Mouse (Mus musculus) left cerebral cortex, postnatal 25 days (tissue): ENCODE measurements around the gene Foxm1. TPM values are rescaled to one million over a fixed set of nuclear protein-coding genes. Genes with fewer than 3 reads are reported as not detected.
A peak's percentile ranks its signal among the peaks of the same experiment; 100 is the strongest.

Experiments used
- DNase-seq, 2 experiments: peaks; one replicate each; pipeline ENCODE4 v3.0.0; 2022; ENCODE audit warnings: low spot score in 2 of 2, mixed read lengths in 1 of 2
- intact Hi-C: fragments of 180-260 bp; cut with DNase I; formaldehyde crosslinking; loops from one replicate; pipeline ENCODE4 v1.15.1; 2025
- total RNA-seq, 2 experiments: library from RNA; stranded (reverse); gene quantifications; 2 replicates each; pipeline ENCODE4 v1.2.3; 2021

Foxm1 gene
- total RNA-seq, 2 experiments from 2014 or later: 1.3 to 2.1 TPM

- intact Hi-C loops: no loop called here
- no peak for DNase-seq
Observed at GRCm38 (mm10) chr6:128418076-128418475, 55.3 kb downstream of the Foxm1 start.

GRCm38 (mm10) chr6:128421036-128421435 lies 58.3 kb downstream of the Foxm1 start:
- intact Hi-C loops: no loop called here
- peak; percentile 40 to 77 for DNase-seq

GRCm38 (mm10) chr6:128421480-128421879 lies 58.7 kb downstream of the Foxm1 start:
- no peak for DNase-seq
- intact Hi-C loops: no loop called here

DNA sequence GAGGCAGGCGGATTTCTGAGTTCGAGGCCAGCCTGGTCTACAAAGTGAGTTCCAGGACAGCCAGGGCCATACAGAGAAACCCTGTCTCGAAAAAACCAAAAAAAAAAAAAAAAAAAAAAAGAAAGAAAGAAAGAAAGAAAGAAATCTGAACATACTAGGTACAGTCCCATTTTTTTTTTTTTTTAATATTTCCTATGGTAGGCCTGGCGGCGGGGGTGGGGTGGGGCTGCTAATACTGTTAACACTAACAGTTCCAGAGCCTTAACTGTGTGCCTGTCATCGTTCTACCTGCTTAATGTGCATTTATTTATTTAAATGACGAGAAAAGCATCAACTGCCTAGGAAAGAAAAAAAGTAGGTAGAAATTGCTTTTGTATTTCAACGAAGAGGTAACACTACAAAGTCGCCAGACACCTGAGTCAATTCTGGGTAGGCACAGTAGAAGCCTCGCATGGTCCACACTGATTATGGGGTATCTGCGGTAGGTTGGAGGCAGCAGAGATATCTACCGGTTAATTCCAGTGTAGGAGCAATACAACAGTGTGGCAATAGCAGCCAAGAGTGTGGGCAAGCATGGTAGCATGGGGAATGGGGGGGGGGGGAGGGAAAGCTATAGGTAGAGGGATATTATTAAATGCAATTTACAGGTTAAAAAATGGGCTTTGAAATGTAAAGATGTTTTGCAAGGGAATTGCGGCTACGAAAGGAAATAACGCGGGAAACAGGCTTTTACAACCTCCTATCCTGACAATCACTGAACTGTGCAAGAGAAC lies 60.9 kb downstream of the Foxm1 start:
- intact Hi-C loops: no loop called here
- peak; percentile 26 to 31 for DNase-seq

DNA sequence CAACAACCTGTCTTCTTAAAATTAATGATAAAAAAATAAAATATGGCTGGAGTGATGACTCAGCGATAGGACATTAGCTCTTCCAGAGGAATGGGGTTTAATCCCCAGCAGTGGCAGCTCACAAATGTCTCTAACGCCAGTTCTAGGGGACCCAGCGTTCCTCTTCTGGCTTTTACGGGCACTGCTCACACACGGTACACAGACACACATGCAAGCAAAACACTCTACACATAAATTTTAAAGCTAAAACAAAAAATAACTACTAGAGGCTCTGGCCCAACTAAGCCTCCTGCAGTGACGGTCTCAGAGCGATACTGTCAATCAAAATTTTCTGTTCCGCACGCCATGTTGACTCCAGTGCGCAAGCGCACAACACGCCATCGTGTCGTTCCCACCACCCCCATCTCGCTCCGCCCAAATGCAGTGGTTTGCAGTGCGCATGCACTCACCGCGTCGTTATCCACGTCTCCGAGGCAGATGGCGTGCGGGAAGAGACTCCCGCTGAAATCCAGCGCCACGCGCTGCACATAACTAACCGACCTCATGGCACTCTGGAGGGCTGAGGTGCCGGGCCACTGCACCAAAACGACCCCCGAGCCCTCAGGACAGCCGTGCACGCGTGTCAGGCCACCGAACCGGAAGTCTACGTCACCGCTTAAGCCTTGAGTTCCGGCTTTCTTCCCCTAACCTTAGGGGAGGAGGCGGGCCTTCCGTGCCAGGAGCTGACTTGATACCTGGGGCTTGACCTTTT lies 61.7 kb downstream of the Foxm1 start, which contains the start of gene Itfg2:
Itfg2 (minus strand) TSS at position 663 of the 751 bp plus-strand sequence.
- intact Hi-C loops: no loop called here
- peak; percentile 98 for DNase-seq

DNA sequence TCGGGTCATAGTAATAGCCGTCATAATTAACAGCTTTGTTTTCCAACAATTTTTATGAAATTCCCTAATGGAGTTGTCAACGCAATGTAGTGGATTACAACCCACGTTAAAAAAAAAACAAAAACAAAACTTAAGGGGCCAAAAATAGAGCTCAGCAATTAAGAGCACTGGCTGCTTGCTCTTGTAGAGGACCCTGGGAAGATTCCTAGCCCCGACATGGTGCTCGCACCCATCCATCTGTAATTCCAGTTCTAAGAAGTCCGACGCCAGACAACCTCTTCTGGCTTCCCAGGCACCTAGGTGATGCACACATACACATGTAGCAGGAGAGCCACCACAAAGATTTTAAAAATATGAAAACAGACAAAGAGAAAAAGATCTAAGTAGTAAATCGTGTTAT lies 62.3 kb downstream of the Foxm1 start:
- intact Hi-C loops: no loop called here
- DNase-seq: no peak

Other genes starting within 250 kb of the Foxm1 start
- 10 to 100 TPM; 55.2 to 58.6 TPM for gene Tspan9, start 219.4 kb upstream of the Foxm1 start, total RNA-seq
- gene Tead4, start 62.1 kb upstream of the Foxm1 start, total RNA-seq: under 1 TPM; 0.30 to 0.62 TPM
- gene Tulp3, start 7.1 kb upstream of the Foxm1 start, total RNA-seq: 10 to 100 TPM; 16.2 to 22.1 TPM
- gene Rhno1, start 56 bp upstream of the Foxm1 start, total RNA-seq: 10 to 100 TPM; 15.7 to 17.2 TPM
- gene Tex52, start 12.5 kb downstream of the Foxm1 start, total RNA-seq: under 1 TPM; 0.64 to 0.82 TPM
- not detected for gene Gm44596, start 12.5 kb downstream of the Foxm1 start, total RNA-seq
- 1 to 10 TPM; 9.9 to 10.0 TPM for gene Nrip2, start 36.3 kb downstream of the Foxm1 start, total RNA-seq
- 10 to 100 TPM; 25.0 to 30.9 TPM for gene Itfg2, start 62.0 kb downstream of the Foxm1 start, total RNA-seq
- 100 to 1,000 TPM; 117 to 119 TPM for gene Fkbp4, start 75.7 kb downstream of the Foxm1 start, total RNA-seq
- gene Pzp, start 163.8 kb downstream of the Foxm1 start, total RNA-seq: not detected
- 10 to 100 TPM; 14.7 to 15.6 TPM for gene A2ml1, start 218.6 kb downstream of the Foxm1 start, total RNA-seq